Mouse (Mus musculus) myocyte (in vitro differentiated cells): Measurements from ENCODE around the gene Gm8298. TPM values are rescaled to one million over a fixed set of nuclear protein-coding genes. Genes with fewer than 3 reads are reported as not detected.
"Not testable (repeated sequence)": the region's sequence is repeated elsewhere in the genome, so short reads cannot be mapped to it uniquely, and the experiment has no call there.

Experiments
- H3K27me3 ChIP-seq: one replicate; pipeline ENCODE4 v1.6.1; 2011; ENCODE audit not compliant: control insufficient read depth, insufficient read depth, insufficient read length
- H3K36me3 ChIP-seq: one replicate; pipeline ENCODE4 v1.6.1; 2011; ENCODE audit not compliant: control insufficient read depth, insufficient read depth
- H3K4me2 ChIP-seq: one replicate; pipeline ENCODE4 v1.6.1; 2011; ENCODE audit warnings: low read depth, control low read depth
- H3K4me3 ChIP-seq: one replicate; pipeline ENCODE4 v1.5.1; 2011; ENCODE audit warnings: mild to moderate bottlenecking, control low read depth, moderate library complexity
- H3K79me2 ChIP-seq: one replicate; pipeline ENCODE4 v1.6.1; 2011; ENCODE audit not compliant: control insufficient read depth, insufficient read depth
- H3ac ChIP-seq: one replicate; pipeline ENCODE4 v1.6.1; 2011; ENCODE audit not compliant: control insufficient read depth, insufficient read length
- CEBPB ChIP-seq: IDR thresholded peaks from 2 replicates; pipeline ENCODE4 v1.6.1; 2011; ENCODE audit warnings: mild to moderate bottlenecking, moderate library complexity; ENCODE audit not compliant: poor library complexity, insufficient read depth, severe bottlenecking
- E2F4 ChIP-seq: IDR thresholded peaks from one replicate; pipeline ENCODE4 v1.6.1; 2011; ENCODE audit warnings: mild to moderate bottlenecking, control low read depth, moderate library complexity; ENCODE audit not compliant: insufficient read depth
- MAX ChIP-seq: IDR thresholded peaks from one replicate; pipeline ENCODE4 v1.6.1; 2011; ENCODE audit warnings: low read depth, mild to moderate bottlenecking, control low read depth
- MYOD1 ChIP-seq, 3 experiments: IDR thresholded peaks; one replicate each; pipeline ENCODE4 v1.6.1; 2011; ENCODE audit warnings: control low read depth in 2 of 3, low read depth in 2 of 3, mild to moderate bottlenecking in 2 of 3, moderate library complexity in 1 of 3; ENCODE audit not compliant: insufficient read length in 2 of 3, control insufficient read depth in 1 of 3
- MYOG ChIP-seq, 3 experiments: IDR thresholded peaks; one replicate each; pipeline ENCODE4 v1.6.1; 2011; ENCODE audit warnings: control low read depth in 2 of 3, low read depth in 2 of 3, mild to moderate bottlenecking in 2 of 3; ENCODE audit not compliant: insufficient read length in 2 of 3, control insufficient read depth in 1 of 3, insufficient read depth in 1 of 3
- POLR2A ChIP-seq: IDR thresholded peaks from one replicate; pipeline ENCODE4 v1.6.1; 2011; ENCODE audit warnings: low read depth, mild to moderate bottlenecking, control low read depth, moderate library complexity; ENCODE audit not compliant: insufficient read length
- POLR2AphosphoS2 ChIP-seq: IDR thresholded peaks from one replicate; pipeline ENCODE4 v1.6.1; 2011; ENCODE audit warnings: low read depth, control low read depth; ENCODE audit not compliant: insufficient read length
- REST ChIP-seq: IDR thresholded peaks from one replicate; pipeline ENCODE4 v1.6.1; 2011; ENCODE audit warnings: mild to moderate bottlenecking, control low read depth, moderate library complexity; ENCODE audit not compliant: insufficient read depth, insufficient read length
- SRF ChIP-seq: IDR thresholded peaks from one replicate; pipeline ENCODE4 v1.6.1; 2011; ENCODE audit warnings: low read depth; ENCODE audit not compliant: control insufficient read depth, insufficient read length
- TCF12 ChIP-seq: IDR thresholded peaks from one replicate; pipeline ENCODE4 v1.6.1; 2011; ENCODE audit warnings: mild to moderate bottlenecking, control low read depth; ENCODE audit not compliant: poor library complexity, insufficient read depth, severe bottlenecking
- TCF3 ChIP-seq: IDR thresholded peaks from one replicate; pipeline ENCODE4 v1.6.1; 2011; ENCODE audit warnings: low read depth, control low read depth; ENCODE audit not compliant: insufficient read length
- USF1 ChIP-seq: IDR thresholded peaks from one replicate; pipeline ENCODE4 v1.6.1; 2011; ENCODE audit warnings: low read depth, mild to moderate bottlenecking, control low read depth, moderate library complexity
- polyA plus RNA-seq: library from polyadenylated mRNA; unstranded; fragments of >200 nt; fragmentation: generic; extraction: Trizol; gene quantifications from one replicate; pipeline ENCODE4 v1.2.1, GENCODE M21; 2012; ENCODE audit warnings: missing spikeins

Gm8298 gene
- not detected for polyA plus RNA-seq

DNA sequence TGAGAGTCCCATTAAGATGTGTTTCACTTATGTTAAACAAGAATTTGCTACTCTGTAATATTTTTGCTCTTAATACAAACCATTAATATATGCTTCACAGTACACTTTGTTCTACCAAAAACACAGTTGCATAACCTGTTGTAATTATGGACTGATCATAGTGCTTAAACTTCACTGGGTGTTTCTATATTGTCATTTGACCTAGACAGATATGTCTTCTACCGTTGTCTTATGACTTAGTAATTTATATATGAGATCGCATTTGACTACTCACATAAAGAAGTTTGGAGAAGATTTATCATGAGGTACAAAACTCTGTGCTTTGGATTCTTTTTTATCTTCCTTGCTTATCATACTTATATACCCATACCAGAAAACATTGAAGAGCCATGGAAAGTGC is at the start of gene Gm8298:
TSS of gene Gm8298 (plus strand) at position 301 of the 400 bp plus-strand sequence.
- H3K79me2 ChIP-seq: no peaks in the 10 kb centered on the region
- TF ChIP-seq TCF12: no peak
- H3K4me3 ChIP-seq: no peak within 1 kb of the TSS

DNA sequence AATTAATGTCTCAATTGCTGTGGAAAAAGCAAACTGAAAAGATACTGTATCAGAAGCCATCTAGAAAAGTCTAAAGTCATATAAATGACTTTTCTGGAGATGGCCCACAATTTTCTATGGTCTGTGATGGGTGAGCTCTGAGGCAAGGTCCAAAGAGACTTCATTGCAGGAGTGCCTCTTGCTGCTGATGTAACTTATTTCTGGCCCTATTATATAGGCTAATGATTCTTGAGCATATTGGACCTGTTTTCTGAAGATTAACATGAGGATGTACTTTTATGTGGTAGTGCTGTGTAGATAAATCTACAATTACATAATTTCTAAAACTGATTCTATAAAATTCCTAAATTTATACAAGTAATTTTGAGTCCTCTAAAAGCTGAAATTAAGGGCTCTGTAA is 47.7 kb upstream of the Gm8298 start:
- TF ChIP-seq POLR2A (no peak), TCF12 (no peak), MYOG (IDR thresholded peaks at IDR 0.05; ENCODE audit: control insufficient read depth in 1 of 3, insufficient read depth in 1 of 3, insufficient read length in 2 of 3, low read depth in 2 of 3) (no peak), CEBPB (no peak), USF1 (no peak), SRF (no peak), MAX (no peak), REST (no peak)
- no peak overlapping the region for H3ac ChIP-seq
- no peak overlapping the region for H3K4me3 ChIP-seq
- no peaks in the 10 kb centered on the region for H3K36me3 ChIP-seq
- H3K4me2 ChIP-seq: no peak overlapping the region
- H3K79me2 ChIP-seq: no peaks in the 10 kb centered on the region
- H3K27me3 ChIP-seq: no peaks in the 10 kb centered on the region

More for the DNA sequence above, at the start of gene Gm8298:
- Histone ChIP-seq H3K27me3 (no peaks in the 10 kb centered on the region), H3K4me2 (no peak within 1 kb of the TSS), H3K36me3 (no peaks in the 10 kb centered on the region), H3ac (no peak within 1 kb of the TSS)

DNA sequence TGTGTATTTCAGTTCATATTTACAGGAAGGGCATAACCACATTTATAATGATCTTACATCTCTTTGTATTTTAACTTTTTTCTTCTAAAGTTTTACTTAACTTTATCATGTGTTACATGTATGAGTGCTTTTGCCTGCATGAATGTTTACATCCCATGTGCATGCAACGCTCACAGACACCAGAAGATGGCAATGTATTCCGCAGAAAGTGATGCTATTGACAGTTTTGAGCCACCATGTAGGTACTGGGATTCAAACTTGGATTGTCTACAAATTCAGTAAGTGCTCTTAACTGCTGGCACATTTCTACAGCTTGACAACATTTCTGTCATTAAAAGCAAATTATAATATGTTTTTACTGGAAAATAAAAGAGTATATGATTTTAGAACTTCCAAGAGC is 9.9 kb downstream of the Gm8298 start:
- H3K4me3 ChIP-seq: no peak overlapping the region
- TF ChIP-seq SRF (no peak), E2F4 (no peak)

GRCm38 (mm10) chr3:59877601-59878000 is 16.8 kb downstream of the Gm8298 start:
- H3K79me2 ChIP-seq, H3K27me3 ChIP-seq, H3K36me3 ChIP-seq, H3ac ChIP-seq, H3K4me2 ChIP-seq, H3K4me3 ChIP-seq: not testable (repeated sequence)

More for the DNA sequence above, 9.9 kb downstream of the Gm8298 start:
- Histone ChIP-seq H3K27me3 (no peaks in the 10 kb centered on the region), H3ac (no peak overlapping the region), H3K36me3 (no peaks in the 10 kb centered on the region), H3K79me2 (no peaks in the 10 kb centered on the region), H3K4me2 (no peak overlapping the region)

- H3K36me3 ChIP-seq, H3K4me2 ChIP-seq, H3K79me2 ChIP-seq, H3ac ChIP-seq, H3K27me3 ChIP-seq, H3K4me3 ChIP-seq: not testable (repeated sequence)
These were observed 19.1 kb downstream of the Gm8298 start for GRCm38 (mm10) chr3:59879801-59880554.

GRCm38 (mm10) chr3:59893276-59893675 is 32.4 kb downstream of the Gm8298 start:
- TF ChIP-seq POLR2A (no peak), SRF (no peak), MYOG (IDR thresholded peaks at IDR 0.05; ENCODE audit: control insufficient read depth in 1 of 3, insufficient read depth in 1 of 3, insufficient read length in 2 of 3, low read depth in 2 of 3) (no peak), MYOD1 (IDR thresholded peaks at IDR 0.05; ENCODE audit: control insufficient read depth in 1 of 3, insufficient read length in 2 of 3, low read depth in 2 of 3) (no peak), CEBPB (no peak), POLR2AphosphoS2 (no peak), E2F4 (no peak), MAX (no peak), USF1 (no peak), TCF3 (no peak), TCF12 (no peak), REST (no peak)
- no peaks in the 10 kb centered on the region for H3K27me3 ChIP-seq
- no peaks in the 10 kb centered on the region for H3K79me2 ChIP-seq
- no peak overlapping the region for H3ac ChIP-seq
- no peaks in the 10 kb centered on the region for H3K36me3 ChIP-seq
- H3K4me2 ChIP-seq: no peak overlapping the region
- H3K4me3 ChIP-seq: no peak overlapping the region
